ENCODE assay signal across 19 mouse cellular contexts in genomic region chr8:77828079-77828478, GRCm38 (mm10).
DNase-seq lines count a peak whose midpoint lies in the region; ATAC-seq and TF ChIP-seq lines count a peak whose summit lies in the region.
"Had no signal": no experiment of that assay in that cellular context is flagged by ENCODE, and none has a peak within 500 bp of the region (broad histone marks: within the 10 kb centered on the region; RNA-seq: fewer than 3 reads in every experiment).

No protein-coding gene starts in this region.

- WGBS in embryonic facial prominence, embryonic 14.5 days: 24% methylated on average over 7 of the region's 7 CpGs
- WGBS in kidney, adult 2 months: 52% methylated on average over 7 of the region's 7 CpGs

- H3K4me3 ChIP-seq in embryonic facial prominence, embryonic 14.5 days (ENCODE audit: low read depth, low read length): no peak overlapping the region
- no peak overlapping the region for H3K4me3 ChIP-seq in kidney, adult 2 months (ENCODE audit: insufficient read depth, low read depth, low read length)
- H3K4me3 ChIP-seq: heart, adult 2 months; heart, embryonic 15.5 days; liver, embryonic 15.5 days had no signal

- H3K9me3 ChIP-seq in embryonic facial prominence, embryonic 14.5 days (ENCODE audit: control insufficient read depth, low read length): no peaks in the 10 kb centered on the region
- H3K9me3 ChIP-seq: heart, embryonic 15.5 days; liver, embryonic 15.5 days had no signal

- no peaks in the 10 kb centered on the region for H3K27me3 ChIP-seq in embryonic facial prominence, embryonic 14.5 days (replicated peaks; ENCODE audit: control insufficient read depth, insufficient read depth, low read length)
- no peaks in the 10 kb centered on the region for H3K27me3 ChIP-seq in kidney, adult 2 months (replicated peaks; ENCODE audit: control insufficient read depth, insufficient read depth, low read length)
- H3K27me3 ChIP-seq: heart, embryonic 15.5 days; liver, embryonic 15.5 days had no signal

- peaks cover 46% of the 10 kb centered on the region for H3K4me1 ChIP-seq in embryonic facial prominence, embryonic 14.5 days (ENCODE audit: control insufficient read depth, insufficient read depth, low read length)
- no peaks in the 10 kb centered on the region for H3K4me1 ChIP-seq in kidney, adult 2 months (ENCODE audit: control insufficient read depth, insufficient read depth, low read length)
- H3K4me1 ChIP-seq: liver, embryonic 15.5 days had no signal

- DNase-seq in embryo, embryonic 10 days (ENCODE audit: low spot score): peak; percentile 34
- DNase-seq in embryo, embryonic 9.5 days (ENCODE audit: extremely low spot score): no peak
- peak; percentile 36 for DNase-seq in brain, embryonic 14.5 days (ENCODE audit: low read depth)
- no peak for DNase-seq in embryonic facial prominence, embryonic 14.5 days (ENCODE audit: low spot score)
- DNase-seq in mesoderm, embryonic 11.5 days (ENCODE audit: low read depth, low spot score): peak; percentile 21
- DNase-seq in kidney, adult 2 months: no peak
- no peak for DNase-seq in cerebellum, adult 8-10 months
- DNase-seq: adrenal gland, adult 8-10 months; cerebellum, postnatal 14 days; gastrocnemius, postnatal 25 days; heart, adult 2 months; kidney, adult 9 months; kidney, postnatal 25 days; lung, postnatal 14 days; right cerebral cortex, postnatal 25 days had no signal

- TF ChIP-seq CTCF in brain, embryonic 14.5 days (IDR thresholded peaks at IDR 0.05; ENCODE audit: borderline replicate concordance, extremely low read depth, insufficient read depth, insufficient read length): no peak
- TF ChIP-seq CTCF in kidney, adult 2 months (conservative IDR thresholded peaks at IDR 0.05; ENCODE audit: insufficient read depth, insufficient read length, low read depth, low read length): no peak

- H3K36me3 ChIP-seq in embryonic facial prominence, embryonic 14.5 days (ENCODE audit: control insufficient read depth, insufficient read depth, low read length): no peaks in the 10 kb centered on the region
- H3K36me3 ChIP-seq in kidney, adult 2 months (ENCODE audit: control insufficient read depth, insufficient read depth, low read length): no peaks in the 10 kb centered on the region
- H3K36me3 ChIP-seq: heart, embryonic 15.5 days; liver, embryonic 15.5 days had no signal

- no peak for TF ChIP-seq POLR2A in brain, embryonic 14.5 days (IDR thresholded peaks at IDR 0.05; ENCODE audit: borderline replicate concordance, extremely low read depth, insufficient read depth, insufficient read length, poor library complexity, severe bottlenecking)
- no peak for TF ChIP-seq POLR2A in kidney, adult 2 months (IDR thresholded peaks at IDR 0.05; ENCODE audit: low read depth, low read length)

- no peak overlapping the region for H3K9ac ChIP-seq in embryonic facial prominence, embryonic 14.5 days (ENCODE audit: low read depth, low read length)
- H3K9ac ChIP-seq: heart, embryonic 15.5 days; liver, embryonic 15.5 days had no signal

- no peak for ATAC-seq in embryonic facial prominence, embryonic 14.5 days (ENCODE audit: low read depth)
- no peak for ATAC-seq in monocyte, adult 5-6 weeks (replicated peaks; ENCODE audit: insufficient number of reproducible peaks, low FRiP score, low TSS enrichment, poor library complexity, severe bottlenecking)
- ATAC-seq: inflammation-experienced regulatory T-cells, adult 6 months had no signal

- peak overlapping the region; percentile 78 for H3K27ac ChIP-seq in embryonic facial prominence, embryonic 14.5 days (replicated peaks; ENCODE audit: low read depth, low read length)
- no peak overlapping the region for H3K27ac ChIP-seq in kidney, adult 2 months (ENCODE audit: insufficient read depth, low read depth, low read length)
- H3K27ac ChIP-seq: heart, adult 2 months; heart, embryonic 15.5 days; liver, embryonic 15.5 days had no signal

- no peak overlapping the region for H3K4me2 ChIP-seq in embryonic facial prominence, embryonic 14.5 days (ENCODE audit: low read depth, low read length)
- H3K4me2 ChIP-seq: heart, embryonic 15.5 days; liver, embryonic 15.5 days had no signal

Comparison
In these comparisons a context has a peak if more than half of its experiments do, and no peak if none do; other contexts are left out.
1. DNase-seq: peak in embryo, embryonic 10 days (single experiment), brain, embryonic 14.5 days (single experiment) and mesoderm, embryonic 11.5 days (single experiment); none in embryo, embryonic 9.5 days (single experiment), embryonic facial prominence, embryonic 14.5 days (single experiment), kidney, adult 2 months (single experiment) and cerebellum, adult 8-10 months (single experiment).